Mouse (Mus musculus) neural tube, embryonic 12.5 days (tissue): ENCODE results near the gene Wasl. TPM values are rescaled to one million over a fixed set of nuclear protein-coding genes. Genes with fewer than 3 reads are reported as not detected.

Experiments used
- ATAC-seq: fragments of 200-750 bp; cut with Nextera tagmentation; 2 replicates; pipeline ENCODE4 v1.8.0; 2017; ENCODE audit warnings: low read depth, mild to moderate bottlenecking, moderate TSS enrichment, moderate library complexity; ENCODE audit not compliant: low FRiP score
- H3K27ac ChIP-seq: fragments of 300-500 bp; sonication (generic); 2 replicates; pipeline ENCODE4 v1.5.1; 2016
- H3K27me3 ChIP-seq: fragments of 300-500 bp; sonication (generic); replicated peaks from 2 replicates; pipeline ENCODE4 v1.6.1; 2016; ENCODE audit warnings: mild to moderate bottlenecking
- H3K36me3 ChIP-seq: fragments of 300-500 bp; sonication (generic); 2 replicates; pipeline ENCODE4 v1.6.1; 2016; ENCODE audit warnings: mild to moderate bottlenecking
- H3K4me1 ChIP-seq: fragments of 300-500 bp; sonication (generic); 2 replicates; pipeline ENCODE4 v1.6.1; 2016
- H3K4me2 ChIP-seq: fragments of 300-500 bp; sonication (generic); replicated peaks from 2 replicates; pipeline ENCODE4 v1.6.1; 2016; ENCODE audit warnings: mild to moderate bottlenecking
- H3K4me3 ChIP-seq: fragments of 300-500 bp; sonication (generic); 2 replicates; pipeline ENCODE4 v1.5.1; 2016
- H3K9ac ChIP-seq: fragments of 300-500 bp; sonication (generic); 2 replicates; pipeline ENCODE4 v1.6.1; 2016; ENCODE audit warnings: mild to moderate bottlenecking
- H3K9me3 ChIP-seq: fragments of 300-500 bp; sonication (generic); 2 replicates; pipeline ENCODE4 v1.6.1; 2016; ENCODE audit warnings: mild to moderate bottlenecking
- WGBS: fragments of 180-500 bp; shearing (Covaris S2); methylation state at CpG from one replicate; pipeline ENCODE4 v1.1.7; 2016; 5-methylcytosine and 5-hydroxymethylcytosine counted together
- polyA plus RNA-seq: library from polyadenylated mRNA; unstranded; fragments of >200 nt; fragmentation: Nextera tagmentation; extraction: Ambion mirVana; gene quantifications from 2 replicates; pipeline ENCODE4 v1.2.1, GENCODE M21; 2016

Gene Wasl
- polyA plus RNA-seq, 1 experiment from 2014 or later: 57.5 TPM

GRCm38 (mm10) chr6:24600134-24600533 is 64.7 kb downstream of the Wasl start:
- no peaks in the 10 kb centered on the region for H3K36me3 ChIP-seq
- WGBS: 91% methylated on average over 6 of the region's 6 CpGs
- H3K4me2 ChIP-seq: no peak overlapping the region
- H3K27me3 ChIP-seq: no peaks in the 10 kb centered on the region
- no peak for ATAC-seq
- no peak overlapping the region for H3K9ac ChIP-seq
- H3K4me3 ChIP-seq: no peak overlapping the region
- no peaks in the 10 kb centered on the region for H3K4me1 ChIP-seq
- no peak overlapping the region for H3K27ac ChIP-seq
- H3K9me3 ChIP-seq: no peaks in the 10 kb centered on the region

GRCm38 (mm10) chr6:24599639-24600038 is 65.2 kb downstream of the Wasl start:
- ATAC-seq: no peak
- no peaks in the 10 kb centered on the region for H3K36me3 ChIP-seq
- WGBS: 83% methylated on average over 5 of the region's 5 CpGs

GRCm38 (mm10) chr6:24599179-24599578 is 65.6 kb downstream of the Wasl start:
- no peaks in the 10 kb centered on the region for H3K9me3 ChIP-seq
- H3K27ac ChIP-seq: no peak overlapping the region
- no peak overlapping the region for H3K9ac ChIP-seq
- WGBS: 89% methylated on average over 6 of the region's 6 CpGs
- no peaks in the 10 kb centered on the region for H3K36me3 ChIP-seq
- no peak for ATAC-seq
- H3K4me1 ChIP-seq: no peaks in the 10 kb centered on the region
- H3K4me2 ChIP-seq: no peak overlapping the region
- no peaks in the 10 kb centered on the region for H3K27me3 ChIP-seq
- no peak overlapping the region for H3K4me3 ChIP-seq

More at GRCm38 (mm10) chr6:24599639-24600038, 65.2 kb downstream of the Wasl start:
- no peak overlapping the region for H3K4me3 ChIP-seq
- H3K27ac ChIP-seq: no peak overlapping the region
- no peak overlapping the region for H3K9ac ChIP-seq
- H3K4me2 ChIP-seq: no peak overlapping the region
- H3K27me3 ChIP-seq: no peaks in the 10 kb centered on the region
- H3K4me1 ChIP-seq: no peaks in the 10 kb centered on the region
- H3K9me3 ChIP-seq: no peaks in the 10 kb centered on the region

- Histone ChIP-seq H3K9me3 (no peaks in the 10 kb centered on the region), H3K27me3 (no peaks in the 10 kb centered on the region), H3K4me3 (no peak within 1 kb of the TSS), H3K36me3 (no peaks in the 10 kb centered on the region), H3K9ac (no peak within 1 kb of the TSS), H3K4me2 (no peak within 1 kb of the TSS), H3K4me1 (no peaks in the 10 kb centered on the region), H3K27ac (no peak within 1 kb of the TSS)
- WGBS: 84% methylated on average over 10 of the region's 10 CpGs
- no peak for ATAC-seq
These were observed 67.3 kb downstream of the Wasl start, which contains the start of gene Lmod2 for GRCm38 (mm10) chr6:24597500-24597899. Lmod2 (plus strand) TSS chr6:24597762.

- Histone ChIP-seq H3K4me1 (no peaks in the 10 kb centered on the region), H3K36me3 (no peaks in the 10 kb centered on the region), H3K27ac (no peak overlapping the region), H3K27me3 (no peaks in the 10 kb centered on the region), H3K9ac (no peak overlapping the region), H3K4me3 (no peak overlapping the region), H3K9me3 (no peaks in the 10 kb centered on the region), H3K4me2 (no peak overlapping the region)
- 59% methylated on average over 10 of the region's 10 CpGs for WGBS
- ATAC-seq: no peak
These were observed 73.1 kb downstream of the Wasl start for GRCm38 (mm10) chr6:24591525-24592218.

- WGBS: 87% methylated on average over 5 of the region's 5 CpGs
- no peak overlapping the region for H3K27ac ChIP-seq
These were observed 74.5 kb downstream of the Wasl start for GRCm38 (mm10) chr6:24590282-24590681.

GRCm38 (mm10) chr6:24586885-24587284 is 77.9 kb downstream of the Wasl start:
- 63% methylated on average over 3 of the region's 3 CpGs for WGBS
- Histone ChIP-seq H3K27ac (no peak overlapping the region), H3K9ac (no peak overlapping the region), H3K4me1 (no peaks in the 10 kb centered on the region), H3K4me3 (no peak overlapping the region), H3K4me2 (no peak overlapping the region), H3K9me3 (no peaks in the 10 kb centered on the region), H3K27me3 (no peaks in the 10 kb centered on the region), H3K36me3 (no peaks in the 10 kb centered on the region)
- ATAC-seq: no peak

More at GRCm38 (mm10) chr6:24590282-24590681, 74.5 kb downstream of the Wasl start:
- Histone ChIP-seq H3K9ac (no peak overlapping the region), H3K36me3 (no peaks in the 10 kb centered on the region), H3K27me3 (no peaks in the 10 kb centered on the region), H3K4me2 (no peak overlapping the region), H3K4me3 (no peak overlapping the region), H3K4me1 (no peaks in the 10 kb centered on the region), H3K9me3 (no peaks in the 10 kb centered on the region)
- no peak for ATAC-seq

- Histone ChIP-seq H3K9me3 (no peaks in the 10 kb centered on the region), H3K4me3 (no peak overlapping the region), H3K27me3 (no peaks in the 10 kb centered on the region), H3K9ac (no peak overlapping the region), H3K36me3 (no peaks in the 10 kb centered on the region), H3K4me2 (no peak overlapping the region), H3K27ac (no peak overlapping the region), H3K4me1 (no peaks in the 10 kb centered on the region)
- no peak for ATAC-seq
- WGBS: 70% methylated on average over 10 of the region's 10 CpGs
These were observed 79.1 kb downstream of the Wasl start for GRCm38 (mm10) chr6:24585431-24586310.

- H3K36me3 ChIP-seq: no peaks in the 10 kb centered on the region
- H3K27ac ChIP-seq: no peak overlapping the region
- no peaks in the 10 kb centered on the region for H3K9me3 ChIP-seq
- H3K27me3 ChIP-seq: no peaks in the 10 kb centered on the region
- no peak overlapping the region for H3K9ac ChIP-seq
- H3K4me1 ChIP-seq: no peaks in the 10 kb centered on the region
- H3K4me2 ChIP-seq: no peak overlapping the region
- ATAC-seq: no peak
- 82% methylated on average over 3 of the region's 3 CpGs for WGBS
- no peak overlapping the region for H3K4me3 ChIP-seq
These were observed 81.4 kb downstream of the Wasl start for GRCm38 (mm10) chr6:24583456-24583855.

- H3K4me2 ChIP-seq: no peak overlapping the region
- H3K27me3 ChIP-seq: no peaks in the 10 kb centered on the region
- no peak overlapping the region for H3K4me3 ChIP-seq
- H3K9ac ChIP-seq: no peak overlapping the region
- H3K36me3 ChIP-seq: no peaks in the 10 kb centered on the region
- ATAC-seq: no peak
- no peaks in the 10 kb centered on the region for H3K9me3 ChIP-seq
- H3K4me1 ChIP-seq: no peaks in the 10 kb centered on the region
- H3K27ac ChIP-seq: no peak overlapping the region
These were observed 91.5 kb downstream of the Wasl start for GRCm38 (mm10) chr6:24573319-24573718.

GRCm38 (mm10) chr6:24572431-24572830 is 92.4 kb downstream of the Wasl start:
- no peak for ATAC-seq
- H3K27me3 ChIP-seq: no peaks in the 10 kb centered on the region
- H3K9me3 ChIP-seq: no peaks in the 10 kb centered on the region
- no peak overlapping the region for H3K27ac ChIP-seq
- H3K4me3 ChIP-seq: no peak overlapping the region
- no peaks in the 10 kb centered on the region for H3K36me3 ChIP-seq
- no peaks in the 10 kb centered on the region for H3K4me1 ChIP-seq
- H3K4me2 ChIP-seq: no peak overlapping the region
- no peak overlapping the region for H3K9ac ChIP-seq
- 91% methylated on average over 14 of the region's 14 CpGs for WGBS

- Histone ChIP-seq H3K4me1 (no peaks in the 10 kb centered on the region), H3K36me3 (no peaks in the 10 kb centered on the region), H3K9me3 (no peaks in the 10 kb centered on the region), H3K9ac (no peak overlapping the region), H3K27ac (no peak overlapping the region), H3K4me2 (no peak overlapping the region), H3K4me3 (no peak overlapping the region), H3K27me3 (no peaks in the 10 kb centered on the region)
- WGBS: 77% methylated on average over 6 of the region's 6 CpGs
- ATAC-seq: no peak
These were observed 93.7 kb downstream of the Wasl start for GRCm38 (mm10) chr6:24571126-24571525.
